Mouse (Mus musculus) spleen, adult 2 months (tissue): Measurements from ENCODE around the gene Prss41. TPM values are rescaled to one million over a fixed set of nuclear protein-coding genes. Genes with fewer than 3 reads are reported as not detected.

Experiments
- DNase-seq, 2 experiments: peaks; one replicate each; pipeline versions ENCODE4 v3.0.0 to v3.0.0-alpha.2; 2012 to 2021; ENCODE audit warnings: low spot score in 2 of 2, low read depth in 1 of 2
- H3K27ac ChIP-seq: fragments of 200-500 bp; 2 replicates; pipeline ENCODE4 v1.5.1; 2012; ENCODE audit warnings: low read length, inconsistent platforms; ENCODE audit not compliant: insufficient read depth
- H3K27me3 ChIP-seq: fragments of 200-500 bp; 2 replicates; pipeline ENCODE4 v1.6.1; 2012; ENCODE audit warnings: mild to moderate bottlenecking, moderate library complexity, low read length, inconsistent platforms; ENCODE audit not compliant: control insufficient read depth, insufficient read depth
- H3K36me3 ChIP-seq: fragments of 200-500 bp; 2 replicates; pipeline ENCODE4 v1.6.1; 2012; ENCODE audit warnings: mild to moderate bottlenecking, low read length, inconsistent platforms; ENCODE audit not compliant: control insufficient read depth, insufficient read depth
- H3K4me1 ChIP-seq: fragments of 200-500 bp; 2 replicates; pipeline ENCODE4 v1.6.1; 2011; ENCODE audit warnings: inconsistent platforms; ENCODE audit not compliant: control insufficient read depth, insufficient read depth, insufficient read length
- H3K4me3 ChIP-seq: fragments of 200-500 bp; 2 replicates; pipeline ENCODE4 v1.5.1; 2011; ENCODE audit warnings: mild to moderate bottlenecking, inconsistent platforms; ENCODE audit not compliant: insufficient read depth, insufficient read length; ENCODE audit errors: extremely low read depth
- CTCF ChIP-seq: fragments of 200-500 bp; IDR thresholded peaks from 2 replicates; pipeline ENCODE4 v1.5.1; 2011; ENCODE audit warnings: mild to moderate bottlenecking, inconsistent platforms; ENCODE audit not compliant: insufficient read depth, insufficient read length, insufficient replicate concordance; ENCODE audit errors: extremely low read depth
- POLR2A ChIP-seq: fragments of 200-500 bp; IDR thresholded peaks from 2 replicates; pipeline ENCODE4 v1.6.1; 2011; ENCODE audit warnings: low read depth, low read length, inconsistent platforms
- WGBS: fragments of 180-500 bp; shearing (Covaris S2); methylation state at CpG from one replicate; pipeline ENCODE4 v1.1.7; 2018; 5-methylcytosine and 5-hydroxymethylcytosine counted together
- polyA plus RNA-seq: library from polyadenylated mRNA; depleted of rRNA; stranded (reverse); fragments of >200 nt; gene quantifications from 2 replicates; pipeline ENCODE4 v1.2.3, GENCODE M21; 2012

Prss41 gene
- polyA plus RNA-seq, 1 experiment = 0.18 TPM

DNA sequence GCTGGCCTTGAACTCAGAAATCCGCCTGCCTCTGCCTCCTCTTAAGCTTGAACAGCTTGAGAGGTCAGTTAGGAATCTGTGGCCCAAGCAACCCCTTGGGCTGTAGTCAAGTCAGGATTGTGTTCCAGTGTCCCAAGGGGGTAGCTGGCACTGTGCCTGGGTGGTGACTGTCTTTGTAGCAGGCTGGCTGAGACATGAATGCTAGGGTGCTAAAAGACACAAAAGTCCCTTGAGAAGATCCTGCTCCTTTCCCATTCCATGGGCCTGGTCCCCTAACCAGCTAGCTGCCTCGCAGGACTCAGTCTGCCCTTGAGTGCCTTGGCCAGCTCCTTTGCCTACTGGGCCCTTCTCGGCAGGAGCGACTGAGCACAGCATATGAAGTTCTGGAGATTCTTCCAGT, 19.0 kb upstream of the Prss41 start:
- Histone ChIP-seq H3K36me3 (no peaks in the 10 kb centered on the region), H3K27me3 (no peaks in the 10 kb centered on the region), H3K4me3 (no peak overlapping the region), H3K27ac (no peak overlapping the region), H3K4me1 (no peaks in the 10 kb centered on the region)
- no peak for DNase-seq
- WGBS = 85% methylated on average over 4 of the region's 4 CpGs
- no peak for TF ChIP-seq POLR2A
- TF ChIP-seq CTCF = no peak

DNA sequence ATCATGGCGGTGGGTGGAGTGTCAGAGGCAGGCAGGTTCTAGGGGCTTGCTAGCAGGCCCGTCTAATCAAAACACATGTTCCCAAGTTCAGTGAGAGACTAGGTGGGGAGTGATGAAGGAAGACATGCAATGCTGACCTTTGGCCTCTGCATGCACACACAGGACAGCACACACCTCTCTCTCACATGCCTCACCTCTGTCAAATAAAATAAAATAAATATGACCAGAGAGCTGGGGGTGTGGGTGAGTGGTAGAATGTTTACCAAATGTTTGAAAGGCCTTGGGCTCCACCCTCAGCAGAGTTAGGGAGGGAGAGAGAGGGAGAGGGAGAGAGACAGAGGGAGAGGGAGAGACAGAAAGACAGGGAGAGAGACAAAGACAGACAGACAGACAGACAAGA, 13.9 kb upstream of the Prss41 start:
- TF ChIP-seq CTCF (no peak), POLR2A (no peak)
- WGBS = 93% methylated on average over 2 of the region's 2 CpGs
- no peaks in the 10 kb centered on the region for H3K36me3 ChIP-seq
- H3K27me3 ChIP-seq = no peaks in the 10 kb centered on the region
- no peaks in the 10 kb centered on the region for H3K4me1 ChIP-seq
- no peak for DNase-seq
- no peak overlapping the region for H3K27ac ChIP-seq
- H3K4me3 ChIP-seq = no peak overlapping the region

DNA sequence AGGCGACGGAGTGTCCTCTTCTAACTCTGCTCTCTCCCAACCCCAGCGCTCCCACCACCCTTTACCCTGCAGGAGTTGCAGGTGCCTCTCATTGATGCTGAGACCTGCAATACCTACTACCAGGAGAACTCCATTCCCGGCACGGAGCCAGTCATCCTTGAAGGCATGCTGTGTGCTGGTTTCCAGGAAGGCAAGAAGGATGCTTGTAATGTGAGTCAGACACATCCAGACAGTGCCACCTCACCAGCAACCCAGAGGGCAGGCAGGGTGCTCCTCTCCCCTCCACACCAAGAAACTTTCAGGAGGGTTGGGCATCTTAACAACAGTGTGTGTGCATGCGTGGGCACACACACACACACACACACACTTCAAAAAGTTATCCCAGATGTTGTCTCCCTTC, 13.2 kb upstream of the Prss41 start:
- Histone ChIP-seq H3K36me3 (no peaks in the 10 kb centered on the region), H3K4me1 (no peaks in the 10 kb centered on the region), H3K27ac (no peak overlapping the region), H3K27me3 (no peaks in the 10 kb centered on the region), H3K4me3 (no peak overlapping the region)
- no peak for DNase-seq
- 92% methylated on average over 6 of the region's 6 CpGs for WGBS
- no peak for TF ChIP-seq POLR2A

DNA sequence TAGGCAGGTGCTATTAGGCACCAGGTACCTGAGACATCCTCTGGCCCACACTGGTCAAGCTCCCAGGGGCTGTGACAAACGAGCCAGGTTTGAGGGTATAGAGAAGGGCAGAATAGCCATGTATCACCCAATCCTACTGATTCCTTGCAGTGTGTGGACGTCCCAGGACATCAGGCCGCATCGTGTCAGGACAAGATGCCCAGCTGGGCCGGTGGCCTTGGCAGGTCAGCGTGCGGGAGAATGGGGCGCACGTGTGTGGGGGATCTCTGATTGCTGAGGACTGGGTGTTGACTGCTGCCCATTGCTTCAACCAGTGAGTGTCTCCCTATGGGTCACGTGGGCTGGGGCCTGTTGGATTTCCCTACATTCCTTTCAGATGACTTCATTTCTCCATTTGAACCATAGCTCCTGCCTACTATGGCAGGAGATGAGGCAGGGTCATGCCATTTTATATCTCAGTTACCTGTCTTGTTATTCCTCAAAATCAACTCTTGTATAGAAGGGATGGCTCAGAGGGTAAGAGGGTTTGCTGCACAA, 10.3 kb upstream of the Prss41 start:
- Histone ChIP-seq H3K27me3 (no peaks in the 10 kb centered on the region), H3K36me3 (no peaks in the 10 kb centered on the region), H3K27ac (no peak overlapping the region), H3K4me1 (no peaks in the 10 kb centered on the region), H3K4me3 (no peak overlapping the region)
- TF ChIP-seq POLR2A (no peak), CTCF (no peak)
- no peak for DNase-seq
- WGBS = 91% methylated on average over 10 of the region's 10 CpGs

DNA sequence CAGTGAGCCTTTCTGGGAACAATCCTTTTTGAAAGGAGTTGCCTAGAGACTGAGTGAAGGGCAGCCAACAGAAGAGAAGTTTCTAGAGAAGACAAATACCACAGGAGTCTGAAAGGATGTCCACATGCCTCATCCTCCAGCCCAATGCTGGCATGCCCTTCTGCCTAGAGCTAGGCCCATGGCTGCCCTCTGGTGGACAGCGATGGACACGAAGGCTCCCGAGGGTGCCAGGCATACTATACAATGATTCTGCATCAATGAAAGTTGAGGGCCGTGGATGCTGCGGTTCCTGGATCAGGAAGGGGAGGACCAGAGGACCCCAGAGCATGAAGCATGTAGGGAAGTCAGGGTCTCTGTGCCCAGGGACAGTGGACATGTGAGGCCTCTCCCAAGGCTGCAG, 9.3 kb upstream of the Prss41 start:
- Histone ChIP-seq H3K4me1 (no peaks in the 10 kb centered on the region), H3K27me3 (no peaks in the 10 kb centered on the region), H3K4me3 (no peak overlapping the region), H3K36me3 (no peaks in the 10 kb centered on the region), H3K27ac (no peak overlapping the region)
- TF ChIP-seq POLR2A = no peak
- TF ChIP-seq CTCF = peak; percentile 48; the same call in 1 of the 2 replicates
- WGBS = 41% methylated on average over 5 of the region's 5 CpGs
- DNase-seq = peak in 1 of 2 experiments; percentile 46

GRCm38 (mm10) chr17:23850853-23851749, 7.1 kb upstream of the Prss41 start:
- no peak for TF ChIP-seq POLR2A
- peak; percentile 48; the same call in 1 of the 2 replicates for TF ChIP-seq CTCF
- Histone ChIP-seq H3K27me3 (no peaks in the 10 kb centered on the region), H3K27ac (no peak overlapping the region), H3K36me3 (no peaks in the 10 kb centered on the region), H3K4me3 (no peak overlapping the region), H3K4me1 (no peaks in the 10 kb centered on the region)
- 58% methylated on average over 18 of the region's 19 CpGs for WGBS
- peak in 1 of 2 experiments; percentile 28 for DNase-seq

DNA sequence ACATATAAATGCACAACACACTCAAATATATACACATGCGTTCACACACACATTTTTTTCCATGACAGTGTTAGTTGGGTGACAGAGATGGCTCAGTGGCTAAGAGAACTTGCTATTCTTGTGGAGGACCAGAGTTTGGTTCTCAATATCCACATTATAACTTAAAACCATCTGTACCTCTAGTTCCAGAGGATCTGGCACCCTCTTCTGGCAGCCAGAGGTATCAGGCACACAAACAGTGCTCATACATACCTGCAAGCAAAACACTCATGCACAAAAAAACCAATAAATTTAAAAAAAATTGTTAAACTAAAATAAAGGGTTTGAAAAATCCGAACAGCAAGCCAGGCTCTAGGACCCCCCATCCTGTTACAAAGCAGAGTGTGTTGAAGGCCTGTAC, 6.1 kb upstream of the Prss41 start:
- no peak for TF ChIP-seq POLR2A
- TF ChIP-seq CTCF = no peak
- no peak overlapping the region for H3K27ac ChIP-seq
- no peak overlapping the region for H3K4me3 ChIP-seq
- H3K4me1 ChIP-seq = no peaks in the 10 kb centered on the region
- no peaks in the 10 kb centered on the region for H3K27me3 ChIP-seq
- DNase-seq = no peak
- 83% methylated on average over 2 of the region's 2 CpGs for WGBS
- no peaks in the 10 kb centered on the region for H3K36me3 ChIP-seq
